Mouse (Mus musculus) neural tube, embryonic 15.5 days (tissue): ENCODE results near the gene Fgfr2. TPM values are rescaled to one million over a fixed set of nuclear protein-coding genes. Genes with fewer than 3 reads are reported as not detected.

Experiments used
- ATAC-seq: fragments of 200-750 bp; cut with Nextera tagmentation; 2 replicates; pipeline ENCODE4 v1.8.0; 2017; ENCODE audit warnings: mild to moderate bottlenecking, moderate TSS enrichment, moderate library complexity; ENCODE audit not compliant: low FRiP score
- H3K27ac ChIP-seq: fragments of 300-500 bp; sonication (generic); replicated peaks from 2 replicates; pipeline ENCODE4 v1.5.1; 2015; ENCODE audit warnings: mild to moderate bottlenecking, inconsistent platforms
- H3K27me3 ChIP-seq: fragments of 300-500 bp; sonication (generic); replicated peaks from 2 replicates; pipeline ENCODE4 v1.6.1; 2015; ENCODE audit warnings: inconsistent platforms
- H3K36me3 ChIP-seq: fragments of 300-500 bp; sonication (generic); 2 replicates; pipeline ENCODE4 v1.6.1; 2015; ENCODE audit warnings: inconsistent platforms
- H3K4me1 ChIP-seq: fragments of 300-500 bp; sonication (generic); 2 replicates; pipeline ENCODE4 v1.6.1; 2015; ENCODE audit warnings: inconsistent platforms
- H3K4me2 ChIP-seq: fragments of 300-500 bp; sonication (generic); 2 replicates; pipeline ENCODE4 v1.6.1; 2015; ENCODE audit warnings: inconsistent platforms, mild to moderate bottlenecking, moderate library complexity
- H3K4me3 ChIP-seq: fragments of 300-500 bp; sonication (generic); replicated peaks from 2 replicates; pipeline ENCODE4 v1.5.1; 2015; ENCODE audit warnings: mild to moderate bottlenecking, inconsistent platforms
- H3K9ac ChIP-seq: fragments of 300-500 bp; sonication (generic); replicated peaks from 2 replicates; pipeline ENCODE4 v1.6.1; 2015; ENCODE audit warnings: mild to moderate bottlenecking, inconsistent platforms
- H3K9me3 ChIP-seq: fragments of 300-500 bp; sonication (generic); replicated peaks from 2 replicates; pipeline ENCODE4 v1.6.1; 2016; ENCODE audit warnings: inconsistent platforms
- WGBS: fragments of 180-500 bp; shearing (Covaris S2); methylation state at CpG from one replicate; pipeline ENCODE4 v1.1.7; 2015; ENCODE audit warnings: mixed read lengths; 5-methylcytosine and 5-hydroxymethylcytosine counted together
- polyA plus RNA-seq: library from polyadenylated mRNA; unstranded; fragments of >200 nt; fragmentation: Nextera tagmentation; extraction: Ambion mirVana; gene quantifications from 2 replicates; pipeline ENCODE4 v1.2.1, GENCODE M21; 2015

Fgfr2 gene
- polyA plus RNA-seq, 1 experiment from 2014 or later, result 21.2 TPM

GRCm38 (mm10) chr7:132784101-132784500, 339.0 kb downstream of the Fgfr2 start:
- H3K27ac ChIP-seq, result no peak overlapping the region
- no peak overlapping the region for H3K9ac ChIP-seq
- ATAC-seq, result no peak
- no peaks in the 10 kb centered on the region for H3K27me3 ChIP-seq
- 84% methylated on average over 5 of the region's 5 CpGs for WGBS
- H3K9me3 ChIP-seq, result no peaks in the 10 kb centered on the region
- H3K4me2 ChIP-seq, result no peak overlapping the region
- no peaks in the 10 kb centered on the region for H3K36me3 ChIP-seq
- no peak overlapping the region for H3K4me3 ChIP-seq
- peaks cover 43% of the 10 kb centered on the region for H3K4me1 ChIP-seq

GRCm38 (mm10) chr7:132781850-132782249, 341.3 kb downstream of the Fgfr2 start:
- H3K4me2 ChIP-seq, result no peak overlapping the region
- no peaks in the 10 kb centered on the region for H3K27me3 ChIP-seq
- no peak overlapping the region for H3K9ac ChIP-seq
- ATAC-seq, result peak; percentile 11; the same call in 1 of the 2 replicates
- H3K36me3 ChIP-seq, result peaks cover 3% of the 10 kb centered on the region; the same call in 1 of the 2 replicates
- 56% methylated on average over 6 of the region's 6 CpGs for WGBS
- peak overlapping the region; percentile 76 for H3K27ac ChIP-seq
- no peaks in the 10 kb centered on the region for H3K9me3 ChIP-seq
- no peak overlapping the region for H3K4me3 ChIP-seq
- peaks cover 41% of the 10 kb centered on the region for H3K4me1 ChIP-seq

- Histone ChIP-seq H3K9ac (no peak overlapping the region), H3K4me1 (peaks cover 35% of the 10 kb centered on the region), H3K36me3 (peaks cover 8% of the 10 kb centered on the region; the same call in 1 of the 2 replicates), H3K4me3 (no peak overlapping the region), H3K27ac (peak overlapping the region; percentile 76), H3K4me2 (0 out of 2 replicates have a peak overlapping the region, but pooled peaks have one; percentile 17), H3K9me3 (no peaks in the 10 kb centered on the region), H3K27me3 (no peaks in the 10 kb centered on the region)
- peak; percentile 88 for ATAC-seq
- 18% methylated on average over 7 of the region's 7 CpGs for WGBS
Observed at GRCm38 (mm10) chr7:132781130-132781814, 341.9 kb downstream of the Fgfr2 start.

GRCm38 (mm10) chr7:132780611-132781010, 342.5 kb downstream of the Fgfr2 start:
- H3K27ac ChIP-seq, result peak overlapping the region; percentile 76
- WGBS, result 21% methylated on average over 4 of the region's 4 CpGs
- no peak overlapping the region for H3K4me2 ChIP-seq
- no peaks in the 10 kb centered on the region for H3K9me3 ChIP-seq
- no peaks in the 10 kb centered on the region for H3K27me3 ChIP-seq
- peak; percentile 33; the same call in 1 of the 2 replicates for ATAC-seq
- H3K9ac ChIP-seq, result no peak overlapping the region
- no peak overlapping the region for H3K4me3 ChIP-seq
- peaks cover 9% of the 10 kb centered on the region; the same call in 1 of the 2 replicates for H3K36me3 ChIP-seq
- peaks cover 29% of the 10 kb centered on the region for H3K4me1 ChIP-seq

- Histone ChIP-seq H3K4me1 (peaks cover 27% of the 10 kb centered on the region), H3K27ac (no peak overlapping the region), H3K9me3 (no peaks in the 10 kb centered on the region), H3K4me3 (no peak overlapping the region), H3K27me3 (no peaks in the 10 kb centered on the region), H3K9ac (no peak overlapping the region), H3K36me3 (peaks cover 9% of the 10 kb centered on the region; the same call in 1 of the 2 replicates), H3K4me2 (no peak overlapping the region)
- WGBS, result 94% methylated on average over 13 of the region's 13 CpGs
- ATAC-seq, result no peak
Observed at GRCm38 (mm10) chr7:132778630-132779029, 344.5 kb downstream of the Fgfr2 start.

GRCm38 (mm10) chr7:132777728-132778453, 345.3 kb downstream of the Fgfr2 start:
- no peak overlapping the region for H3K9ac ChIP-seq
- peaks cover 27% of the 10 kb centered on the region for H3K4me1 ChIP-seq
- peaks cover 9% of the 10 kb centered on the region; the same call in 1 of the 2 replicates for H3K36me3 ChIP-seq
- WGBS, result 91% methylated on average over 1 of the region's 1 CpGs
- ATAC-seq, result no peak
- no peak overlapping the region for H3K4me2 ChIP-seq
- H3K4me3 ChIP-seq, result no peak overlapping the region
- H3K27ac ChIP-seq, result no peak overlapping the region
- no peaks in the 10 kb centered on the region for H3K27me3 ChIP-seq
- H3K9me3 ChIP-seq, result no peaks in the 10 kb centered on the region

- Histone ChIP-seq H3K9me3 (no peaks in the 10 kb centered on the region), H3K9ac (no peak overlapping the region), H3K36me3 (peaks cover 9% of the 10 kb centered on the region; the same call in 1 of the 2 replicates), H3K4me2 (no peak overlapping the region), H3K4me3 (no peak overlapping the region), H3K27ac (no peak overlapping the region), H3K4me1 (peaks cover 25% of the 10 kb centered on the region), H3K27me3 (no peaks in the 10 kb centered on the region)
- 96% methylated on average over 7 of the region's 7 CpGs for WGBS
- no peak for ATAC-seq
Observed at GRCm38 (mm10) chr7:132777117-132777516, 346.0 kb downstream of the Fgfr2 start.

GRCm38 (mm10) chr7:132776338-132777111, 346.6 kb downstream of the Fgfr2 start:
- peaks cover 9% of the 10 kb centered on the region; the same call in 1 of the 2 replicates for H3K36me3 ChIP-seq
- H3K4me3 ChIP-seq, result no peak overlapping the region
- H3K9ac ChIP-seq, result no peak overlapping the region
- H3K9me3 ChIP-seq, result no peaks in the 10 kb centered on the region
- ATAC-seq, result no peak
- no peaks in the 10 kb centered on the region for H3K27me3 ChIP-seq
- 92% methylated on average over 7 of the region's 7 CpGs for WGBS
- no peak overlapping the region for H3K27ac ChIP-seq
- no peak overlapping the region for H3K4me2 ChIP-seq
- peaks cover 19% of the 10 kb centered on the region for H3K4me1 ChIP-seq

- WGBS, result 96% methylated on average over 10 of the region's 10 CpGs
- no peak for ATAC-seq
Observed at GRCm38 (mm10) chr7:132775922-132776321, 347.2 kb downstream of the Fgfr2 start.

GRCm38 (mm10) chr7:132775333-132775732, 347.8 kb downstream of the Fgfr2 start:
- Histone ChIP-seq H3K4me2 (no peak overlapping the region), H3K4me3 (no peak overlapping the region), H3K4me1 (peaks cover 9% of the 10 kb centered on the region), H3K36me3 (peaks cover 9% of the 10 kb centered on the region; the same call in 1 of the 2 replicates), H3K9me3 (no peaks in the 10 kb centered on the region), H3K27ac (no peak overlapping the region), H3K27me3 (no peaks in the 10 kb centered on the region), H3K9ac (no peak overlapping the region)
- ATAC-seq, result no peak
- WGBS, result 91% methylated on average over 5 of the region's 5 CpGs

More at GRCm38 (mm10) chr7:132775922-132776321, 347.2 kb downstream of the Fgfr2 start:
- H3K27me3 ChIP-seq, result no peaks in the 10 kb centered on the region
- H3K9ac ChIP-seq, result no peak overlapping the region
- H3K4me2 ChIP-seq, result no peak overlapping the region
- H3K36me3 ChIP-seq, result peaks cover 9% of the 10 kb centered on the region; the same call in 1 of the 2 replicates
- H3K27ac ChIP-seq, result no peak overlapping the region
- peaks cover 15% of the 10 kb centered on the region for H3K4me1 ChIP-seq
- H3K9me3 ChIP-seq, result no peaks in the 10 kb centered on the region
- H3K4me3 ChIP-seq, result no peak overlapping the region

GRCm38 (mm10) chr7:132773011-132773705, 350.0 kb downstream of the Fgfr2 start:
- peaks cover 9% of the 10 kb centered on the region; the same call in 1 of the 2 replicates for H3K36me3 ChIP-seq
- H3K4me3 ChIP-seq, result no peak overlapping the region
- H3K4me2 ChIP-seq, result no peak overlapping the region
- no peak overlapping the region for H3K9ac ChIP-seq
- peaks cover 11% of the 10 kb centered on the region for H3K4me1 ChIP-seq
- 95% methylated on average over 7 of the region's 7 CpGs for WGBS
- no peak for ATAC-seq
- no peak overlapping the region for H3K27ac ChIP-seq
- H3K27me3 ChIP-seq, result no peaks in the 10 kb centered on the region
- no peaks in the 10 kb centered on the region for H3K9me3 ChIP-seq
